Mouse (Mus musculus): ENCODE results near the gene Anxa9. TPM values are rescaled to one million over a fixed set of nuclear protein-coding genes. Genes with fewer than 3 reads are reported as not detected.
"Not testable (repeated sequence)": the region's sequence is repeated elsewhere in the genome, so short reads cannot be mapped to it uniquely, and the experiment has no call there.

Anxa9 gene
- total and polyA plus RNA-seq, 3 experiments, result 1.5 to 4.1 (median 2.5) TPM

GRCm38 (mm10) chr3:95346454-95346853, 39.5 kb upstream of the Anxa9 start:
- Histone ChIP-seq H3K9ac (ENCODE audit: insufficient read depth, low read depth) (no peak overlapping the region), H3K4me2 (ENCODE audit: insufficient read depth, low read depth, poor library complexity, severe bottlenecking) (no peak overlapping the region), H3K27ac (ENCODE audit: insufficient read depth, low read depth) (no peak overlapping the region), H3K4me1 (ENCODE audit: control insufficient read depth in 1 of 2, insufficient read depth in 2 of 2) (no peaks in the 10 kb centered on the region), H3K4me3 (replicated peaks in 1 of 3; ENCODE audit: low read depth in 2 of 3, low read length in 2 of 3, poor library complexity in 1 of 3) (no peak overlapping the region), H3K79me2 (replicated peaks; ENCODE audit: control insufficient read depth, extremely low read depth, insufficient read depth, poor library complexity, severe bottlenecking) (no peaks in the 10 kb centered on the region), H3K36me3 (replicated peaks in 1 of 2; ENCODE audit: control insufficient read depth in 1 of 2, insufficient read depth in 1 of 2, low read length in 1 of 2) (peaks cover 59 to 79% of the 10 kb centered on the region in 2 experiments), H3K27me3 (replicated peaks) (no peaks in the 10 kb centered on the region), H3K9me3 (replicated peaks; ENCODE audit: low read length) (peaks cover 6% of the 10 kb centered on the region)
- in situ Hi-C loops (cut with MboI; ENCODE audit: low pct_ligation_motif_present, low pct_unique_long_range_greater_than_20kb, low sequenced_read_pairs) (no loop called here), dilution Hi-C loops (cut with MboI; ENCODE audit: extremely low pct_ligation_motif_present, extremely low pct_unique_long_range_greater_than_20kb, low sequenced_read_pairs) (no loop called here)
- DNase-seq (ENCODE audit: extremely low read depth), result no peak
- TF ChIP-seq CHD2 (IDR thresholded peaks at IDR 0.05; ENCODE audit: low read length) (no peak), CHD1 (IDR thresholded peaks at IDR 0.05; ENCODE audit: low read depth, low read length) (no peak), KAT2A (IDR thresholded peaks at IDR 0.05; ENCODE audit: insufficient replicate concordance, low read length) (no peak), GABPA (IDR thresholded peaks at IDR 0.05; ENCODE audit: insufficient replicate concordance, low read depth, low read length) (no peak)

- H3K27ac ChIP-seq (ENCODE audit: insufficient read depth, low read depth); H3K4me1 ChIP-seq (ENCODE audit: control insufficient read depth in 1 of 2, insufficient read depth in 2 of 2); H3K79me2 ChIP-seq (replicated peaks; ENCODE audit: control insufficient read depth, extremely low read depth, insufficient read depth, poor library complexity, severe bottlenecking); H3K27me3 ChIP-seq (replicated peaks); H3K9ac ChIP-seq (ENCODE audit: insufficient read depth, low read depth); in situ Hi-C loops (cut with MboI; ENCODE audit: low pct_ligation_motif_present, low pct_unique_long_range_greater_than_20kb, low sequenced_read_pairs); dilution Hi-C loops (cut with MboI; ENCODE audit: extremely low pct_ligation_motif_present, extremely low pct_unique_long_range_greater_than_20kb, low sequenced_read_pairs); DNase-seq (ENCODE audit: extremely low read depth); H3K4me2 ChIP-seq (ENCODE audit: insufficient read depth, low read depth, poor library complexity, severe bottlenecking); H3K4me3 ChIP-seq (replicated peaks in 1 of 3; ENCODE audit: low read depth in 2 of 3, low read length in 2 of 3, poor library complexity in 1 of 3); H3K9me3 ChIP-seq (replicated peaks; ENCODE audit: low read length): not testable (repeated sequence)
- peaks cover 68 to 88% of the 10 kb centered on the region in 2 experiments for H3K36me3 ChIP-seq (replicated peaks in 1 of 2; ENCODE audit: control insufficient read depth in 1 of 2, insufficient read depth in 1 of 2, low read length in 1 of 2)
These were observed 36.5 kb upstream of the Anxa9 start for GRCm38 (mm10) chr3:95343356-95344000.

- no peaks in the 10 kb centered on the region for H3K27me3 ChIP-seq (replicated peaks)
- no peak for TF ChIP-seq ETS1 (conservative IDR thresholded peaks at IDR 0.05; ENCODE audit: low read depth, low read length)
- no peak for TF ChIP-seq HCFC1 (IDR thresholded peaks at IDR 0.05; ENCODE audit: low read depth, low read length)
- TF ChIP-seq E2F4 (IDR thresholded peaks at IDR 0.05; ENCODE audit: insufficient replicate concordance, low read depth, low read length), result no peak
- no peak for TF ChIP-seq EP300 (IDR thresholded peaks at IDR 0.05; ENCODE audit: low read length)
- TF ChIP-seq CTCF (conservative IDR thresholded peaks at IDR 0.05 in 1 of 2, IDR thresholded peaks at IDR 0.05 in 1 of 2; ENCODE audit: low read depth in 2 of 2, low read length in 2 of 2), result no peak
- no peak for TF ChIP-seq SIN3A (IDR thresholded peaks at IDR 0.05; ENCODE audit: low read length)
- TF ChIP-seq TCF12 (IDR thresholded peaks at IDR 0.05; ENCODE audit: low read depth, low read length), result no peak
- no peak for TF ChIP-seq ELF1 (IDR thresholded peaks at IDR 0.05; ENCODE audit: low read depth, low read length)
- no peak for TF ChIP-seq TBP (conservative IDR thresholded peaks at IDR 0.05; ENCODE audit: low read depth, low read length)
- TF ChIP-seq CHD1 (IDR thresholded peaks at IDR 0.05; ENCODE audit: low read depth, low read length), result no peak
- TF ChIP-seq ZNF384 (IDR thresholded peaks at IDR 0.05; ENCODE audit: low read depth, low read length), result no peak
- TF ChIP-seq JUND (conservative IDR thresholded peaks at IDR 0.05; ENCODE audit: low read depth, low read length), result no peak
- TF ChIP-seq CHD2 (IDR thresholded peaks at IDR 0.05; ENCODE audit: low read length), result no peak
- TF ChIP-seq MAFK (IDR thresholded peaks at IDR 0.05; ENCODE audit: insufficient replicate concordance, low read length), result no peak
- no peak for TF ChIP-seq MEF2A (IDR thresholded peaks at IDR 0.05; ENCODE audit: borderline replicate concordance, low read depth, low read length)
- no peak for TF ChIP-seq POLR2A (IDR thresholded peaks at IDR 0.05; ENCODE audit: low read depth, low read length)
- no peak for TF ChIP-seq USF1 (IDR thresholded peaks at IDR 0.05; ENCODE audit: low read depth, low read length)
- TF ChIP-seq MAX (IDR thresholded peaks at IDR 0.05; ENCODE audit: low read length), result no peak
- no peak for TF ChIP-seq PAX5 (IDR thresholded peaks at IDR 0.05; ENCODE audit: low read length)
- no peak for TF ChIP-seq RCOR1 (conservative IDR thresholded peaks at IDR 0.05; ENCODE audit: low read depth, low read length)
These were observed 31.3 kb upstream of the Anxa9 start for GRCm38 (mm10) chr3:95338251-95338650.

More at GRCm38 (mm10) chr3:95338251-95338650, 31.3 kb upstream of the Anxa9 start:
- H3K79me2 ChIP-seq (replicated peaks; ENCODE audit: control insufficient read depth, extremely low read depth, insufficient read depth, poor library complexity, severe bottlenecking), result no peaks in the 10 kb centered on the region
- DNase-seq (ENCODE audit: extremely low read depth), result no peak
- H3K27ac ChIP-seq (ENCODE audit: insufficient read depth, low read depth), result no peak overlapping the region
- no peak overlapping the region for H3K4me3 ChIP-seq (replicated peaks in 1 of 3; ENCODE audit: low read depth in 2 of 3, low read length in 2 of 3, poor library complexity in 1 of 3)
- in situ Hi-C loops (cut with MboI; ENCODE audit: low pct_ligation_motif_present, low pct_unique_long_range_greater_than_20kb, low sequenced_read_pairs), result loop anchor here (10.0 kb wide), 1 partner anchor 127 kb away; no protein-coding TSS in a partner anchor
- dilution Hi-C loops (cut with MboI; ENCODE audit: extremely low pct_ligation_motif_present, extremely low pct_unique_long_range_greater_than_20kb, low sequenced_read_pairs), result no loop called here
- H3K4me2 ChIP-seq (ENCODE audit: insufficient read depth, low read depth, poor library complexity, severe bottlenecking), result no peak overlapping the region
- no peak overlapping the region for H3K9ac ChIP-seq (ENCODE audit: insufficient read depth, low read depth)
- no peaks in the 10 kb centered on the region for H3K9me3 ChIP-seq (replicated peaks; ENCODE audit: low read length)
- H3K4me1 ChIP-seq (ENCODE audit: control insufficient read depth in 1 of 2, insufficient read depth in 2 of 2), result no peaks in the 10 kb centered on the region
- H3K36me3 ChIP-seq (replicated peaks in 1 of 2; ENCODE audit: control insufficient read depth in 1 of 2, insufficient read depth in 1 of 2, low read length in 1 of 2), result peaks cover 78 to 96% of the 10 kb centered on the region in 2 experiments

All from CH12.LX (cell line).